Mouse (Mus musculus) limb, embryonic 15.5 days (tissue): ENCODE data around the gene Bud13. TPM values are rescaled to one million over a fixed set of nuclear protein-coding genes. Genes with fewer than 3 reads are reported as not detected.

Source experiments
- ATAC-seq: fragments of 200-750 bp; cut with Nextera tagmentation; 2 replicates; pipeline ENCODE4 v1.8.0; 2017; ENCODE audit warnings: low read depth, moderate TSS enrichment; ENCODE audit not compliant: insufficient number of reproducible peaks, low FRiP score, low TSS enrichment
- H3K27ac ChIP-seq: fragments of 300-500 bp; sonication (generic); 2 replicates; pipeline ENCODE4 v1.5.1; 2015; ENCODE audit warnings: moderate library complexity, mild to moderate bottlenecking, inconsistent platforms
- H3K27me3 ChIP-seq: fragments of 300-500 bp; sonication (generic); 2 replicates; pipeline ENCODE4 v1.6.1; 2015; ENCODE audit warnings: inconsistent platforms
- H3K36me3 ChIP-seq: fragments of 300-500 bp; sonication (generic); 2 replicates; pipeline ENCODE4 v1.6.1; 2015; ENCODE audit warnings: inconsistent platforms
- H3K4me1 ChIP-seq: fragments of 300-500 bp; sonication (generic); 2 replicates; pipeline ENCODE4 v1.6.1; 2015; ENCODE audit warnings: inconsistent platforms
- H3K4me2 ChIP-seq: fragments of 300-500 bp; sonication (generic); 2 replicates; pipeline ENCODE4 v1.6.1; 2015; ENCODE audit warnings: mild to moderate bottlenecking, inconsistent platforms
- H3K4me3 ChIP-seq: fragments of 300-500 bp; sonication (generic); 2 replicates; pipeline ENCODE4 v1.5.1; 2015; ENCODE audit warnings: mild to moderate bottlenecking, inconsistent platforms
- H3K9ac ChIP-seq: fragments of 300-500 bp; sonication (generic); 2 replicates; pipeline ENCODE4 v1.6.1; 2015; ENCODE audit warnings: inconsistent platforms
- H3K9me3 ChIP-seq: fragments of 300-500 bp; sonication (generic); 2 replicates; pipeline ENCODE4 v1.6.1; 2016; ENCODE audit warnings: inconsistent platforms
- WGBS: fragments of 180-500 bp; shearing (Covaris S2); methylation state at CpG from one replicate; pipeline ENCODE4 v1.1.7; 2015; 5-methylcytosine and 5-hydroxymethylcytosine counted together
- polyA plus RNA-seq: library from polyadenylated mRNA; unstranded; fragments of >200 nt; fragmentation: Nextera tagmentation; extraction: Ambion mirVana; gene quantifications from 2 replicates; pipeline ENCODE4 v1.2.1, GENCODE M21; 2015

Bud13 gene
- polyA plus RNA-seq, result 19.9 and 23.5 TPM in 2 replicates

- H3K9ac ChIP-seq, result peak within 1 kb of the TSS; percentile 71
- H3K27ac ChIP-seq, result peak within 1 kb of the TSS; percentile 89
- under 1% methylated on average over 55 of the region's 55 CpGs for WGBS
Measured at GRCm38 (mm10) chr9:46282631-46283436, at the start of gene Bud13. Gene Bud13, plus strand, starts transcription at chr9:46283008.

GRCm38 (mm10) chr9:46235196-46235595 is 47.6 kb upstream of the Bud13 start:
- Histone ChIP-seq H3K4me1 (peaks cover 7% of the 10 kb centered on the region), H3K4me2 (no peak overlapping the region), H3K27ac (no peak overlapping the region), H3K4me3 (no peak overlapping the region), H3K36me3 (no peaks in the 10 kb centered on the region), H3K9ac (no peak overlapping the region), H3K9me3 (no peaks in the 10 kb centered on the region), H3K27me3 (no peaks in the 10 kb centered on the region)
- ATAC-seq, result no peak
- 89% methylated on average over 6 of the region's 6 CpGs for WGBS

More at GRCm38 (mm10) chr9:46282631-46283436, at the start of gene Bud13:
- H3K36me3 ChIP-seq, result peaks cover 52% of the 10 kb centered on the region
- ATAC-seq, result peak; percentile 88
- H3K4me1 ChIP-seq, result peaks cover 8% of the 10 kb centered on the region
- H3K9me3 ChIP-seq, result no peaks in the 10 kb centered on the region
- peak within 1 kb of the TSS; percentile 61 for H3K4me2 ChIP-seq
- H3K27me3 ChIP-seq, result no peaks in the 10 kb centered on the region
- peak within 1 kb of the TSS; percentile 75 for H3K4me3 ChIP-seq

GRCm38 (mm10) chr9:46235596-46235648 is 47.4 kb upstream of the Bud13 start, which contains the start of gene Apoc3:
Gene Apoc3, minus strand, starts transcription at chr9:46235636.
- Histone ChIP-seq H3K4me2 (no peak within 1 kb of the TSS), H3K9ac (no peak within 1 kb of the TSS), H3K27ac (no peak within 1 kb of the TSS), H3K36me3 (no peaks in the 10 kb centered on the region), H3K9me3 (no peaks in the 10 kb centered on the region), H3K4me3 (no peak within 1 kb of the TSS), H3K27me3 (no peaks in the 10 kb centered on the region), H3K4me1 (peaks cover 5% of the 10 kb centered on the region)
- ATAC-seq, result no peak

- Histone ChIP-seq H3K4me3 (no peak overlapping the region), H3K9ac (no peak overlapping the region), H3K27me3 (no peaks in the 10 kb centered on the region), H3K4me2 (no peak overlapping the region), H3K27ac (no peak overlapping the region), H3K4me1 (0 out of 2 replicates have a peak, but pooled peaks cover 3% of the 10 kb centered on the region), H3K36me3 (no peaks in the 10 kb centered on the region), H3K9me3 (no peaks in the 10 kb centered on the region)
- WGBS, result 61% methylated on average over 4 of the region's 4 CpGs
- no peak for ATAC-seq
Measured at GRCm38 (mm10) chr9:46235649-46236048, 47.2 kb upstream of the Bud13 start.

- no peak overlapping the region for H3K27ac ChIP-seq
- no peak for ATAC-seq
- no peak overlapping the region for H3K4me2 ChIP-seq
- no peak overlapping the region for H3K9ac ChIP-seq
- H3K36me3 ChIP-seq, result no peaks in the 10 kb centered on the region
- no peak overlapping the region for H3K4me3 ChIP-seq
- H3K9me3 ChIP-seq, result no peaks in the 10 kb centered on the region
- no peaks in the 10 kb centered on the region for H3K4me1 ChIP-seq
- WGBS, result 88% methylated on average over 7 of the region's 7 CpGs
- no peaks in the 10 kb centered on the region for H3K27me3 ChIP-seq
Measured at GRCm38 (mm10) chr9:46238850-46239249, 44.0 kb upstream of the Bud13 start.

GRCm38 (mm10) chr9:46240526-46241153 is 42.2 kb upstream of the Bud13 start, which contains the start of gene Apoa4:
Gene Apoa4, plus strand, starts transcription at chr9:46240696.
- H3K9ac ChIP-seq, result no peak within 1 kb of the TSS
- no peaks in the 10 kb centered on the region for H3K27me3 ChIP-seq
- H3K4me1 ChIP-seq, result no peaks in the 10 kb centered on the region
- H3K4me3 ChIP-seq, result no peak within 1 kb of the TSS
- H3K36me3 ChIP-seq, result no peaks in the 10 kb centered on the region
- 66% methylated on average over 7 of the region's 7 CpGs for WGBS
- H3K4me2 ChIP-seq, result no peak within 1 kb of the TSS
- H3K27ac ChIP-seq, result no peak within 1 kb of the TSS
- no peak for ATAC-seq
- no peaks in the 10 kb centered on the region for H3K9me3 ChIP-seq

GRCm38 (mm10) chr9:46241818-46242217 is 41.0 kb upstream of the Bud13 start:
- H3K4me1 ChIP-seq, result no peaks in the 10 kb centered on the region
- H3K36me3 ChIP-seq, result no peaks in the 10 kb centered on the region
- ATAC-seq, result no peak
- 82% methylated on average over 2 of the region's 2 CpGs for WGBS
- H3K27ac ChIP-seq, result no peak overlapping the region
- no peak overlapping the region for H3K4me2 ChIP-seq
- H3K4me3 ChIP-seq, result no peak overlapping the region
- H3K27me3 ChIP-seq, result no peaks in the 10 kb centered on the region
- H3K9ac ChIP-seq, result no peak overlapping the region
- H3K9me3 ChIP-seq, result no peaks in the 10 kb centered on the region

GRCm38 (mm10) chr9:46243122-46243521 is 39.7 kb upstream of the Bud13 start:
- Histone ChIP-seq H3K9me3 (no peaks in the 10 kb centered on the region), H3K4me2 (no peak overlapping the region), H3K36me3 (no peaks in the 10 kb centered on the region), H3K9ac (no peak overlapping the region), H3K4me3 (no peak overlapping the region), H3K4me1 (no peaks in the 10 kb centered on the region), H3K27me3 (no peaks in the 10 kb centered on the region), H3K27ac (no peak overlapping the region)
- no peak for ATAC-seq
- WGBS, result 47% methylated on average over 4 of the region's 4 CpGs

- 50% methylated on average over 8 of the region's 8 CpGs for WGBS
- H3K36me3 ChIP-seq, result no peaks in the 10 kb centered on the region
- H3K4me3 ChIP-seq, result no peak overlapping the region
Measured at GRCm38 (mm10) chr9:46243584-46243983, 39.2 kb upstream of the Bud13 start.

GRCm38 (mm10) chr9:46246752-46247324 is 36.0 kb upstream of the Bud13 start:
- no peaks in the 10 kb centered on the region for H3K36me3 ChIP-seq
- H3K4me1 ChIP-seq, result no peaks in the 10 kb centered on the region
- H3K9me3 ChIP-seq, result no peaks in the 10 kb centered on the region
- H3K9ac ChIP-seq, result no peak overlapping the region
- no peak for ATAC-seq
- no peak overlapping the region for H3K27ac ChIP-seq
- no peaks in the 10 kb centered on the region for H3K27me3 ChIP-seq
- H3K4me2 ChIP-seq, result peak overlapping the region; percentile 27
- WGBS, result 23% methylated on average over 11 of the region's 11 CpGs
- H3K4me3 ChIP-seq, result no peak overlapping the region

More at GRCm38 (mm10) chr9:46243584-46243983, 39.2 kb upstream of the Bud13 start:
- no peaks in the 10 kb centered on the region for H3K4me1 ChIP-seq
- H3K9ac ChIP-seq, result no peak overlapping the region
- H3K27ac ChIP-seq, result no peak overlapping the region
- ATAC-seq, result no peak
- H3K9me3 ChIP-seq, result no peaks in the 10 kb centered on the region
- no peak overlapping the region for H3K4me2 ChIP-seq
- H3K27me3 ChIP-seq, result no peaks in the 10 kb centered on the region

- no peak overlapping the region for H3K9ac ChIP-seq
- no peaks in the 10 kb centered on the region for H3K27me3 ChIP-seq
- no peaks in the 10 kb centered on the region; the same call in 1 of the 2 replicates for H3K4me1 ChIP-seq
- no peak for ATAC-seq
- no peaks in the 10 kb centered on the region for H3K9me3 ChIP-seq
- no peak overlapping the region for H3K27ac ChIP-seq
- no peak overlapping the region for H3K4me2 ChIP-seq
- WGBS, result 87% methylated on average over 7 of the region's 7 CpGs
- no peak overlapping the region for H3K4me3 ChIP-seq
- H3K36me3 ChIP-seq, result no peaks in the 10 kb centered on the region
Measured at GRCm38 (mm10) chr9:46256177-46256576, 26.6 kb upstream of the Bud13 start.

GRCm38 (mm10) chr9:46256658-46257385 is 26.0 kb upstream of the Bud13 start:
- no peaks in the 10 kb centered on the region for H3K27me3 ChIP-seq
- H3K36me3 ChIP-seq, result no peaks in the 10 kb centered on the region
- H3K4me3 ChIP-seq, result no peak overlapping the region
- H3K4me2 ChIP-seq, result no peak overlapping the region
- WGBS, result 86% methylated on average over 10 of the region's 10 CpGs
- H3K9me3 ChIP-seq, result no peaks in the 10 kb centered on the region
- no peak overlapping the region for H3K9ac ChIP-seq
- H3K4me1 ChIP-seq, result no peaks in the 10 kb centered on the region; the same call in 1 of the 2 replicates
- no peak overlapping the region for H3K27ac ChIP-seq
- ATAC-seq, result no peak
